In the genomic region with DNA sequence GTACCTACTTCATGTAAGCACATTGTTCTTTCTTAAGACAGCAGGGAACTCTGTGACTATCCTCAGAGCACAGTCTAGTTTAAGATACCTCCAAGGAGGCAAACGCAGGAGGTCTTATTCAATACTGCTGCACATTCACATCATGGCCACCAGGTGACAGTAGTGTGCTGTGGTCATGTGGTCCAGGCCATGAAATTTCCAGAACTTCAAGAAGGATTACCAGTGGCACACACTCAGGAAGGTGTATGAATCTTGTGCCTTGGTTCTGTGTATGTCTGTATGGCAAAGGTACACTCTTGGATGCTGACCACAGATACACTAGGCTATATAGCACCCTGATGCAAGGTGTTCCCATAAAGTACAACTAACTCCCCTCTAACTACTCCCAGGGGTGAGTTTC, we compare ENCODE assay signal across 9 mouse cellular contexts. TPM values are rescaled to one million over a fixed set of nuclear protein-coding genes. Genes with fewer than 3 reads are reported as not detected.
DNase-seq lines count a peak whose midpoint lies in the region; ATAC-seq and TF ChIP-seq lines count a peak whose summit lies in the region.
"Had no signal": no experiment of that assay in that cellular context is flagged by ENCODE, and none has a peak within 500 bp of the region (broad histone marks: within the 10 kb centered on the region; RNA-seq: fewer than 3 reads in every experiment).

No protein-coding gene starts in this region.

- peak; percentile 96 for TF ChIP-seq CTCF in Patski (IDR thresholded peaks at IDR 0.05)

- POLR2A ChIA-PET in Patski (lab: Charles Lee), result no interaction called here

- H3K27me3 ChIP-seq in heart, embryonic 16.5 days (ENCODE audit: control insufficient read depth, insufficient read depth, low read length), result no peaks in the 10 kb centered on the region
- H3K27me3 ChIP-seq in heart, embryonic 11.5 days (ENCODE audit: control insufficient read depth, insufficient read depth, low read length), result no peaks in the 10 kb centered on the region
- no peaks in the 10 kb centered on the region for H3K27me3 ChIP-seq in Patski

- no peak overlapping the region for H3K4me3 ChIP-seq in heart, embryonic 16.5 days (ENCODE audit: low read length)
- no peak overlapping the region for H3K4me3 ChIP-seq in heart, embryonic 11.5 days (ENCODE audit: low read depth, low read length)
- H3K4me3 ChIP-seq: midbrain, embryonic 12.5 days had no signal

- no peak overlapping the region for H3K27ac ChIP-seq in heart, embryonic 16.5 days (ENCODE audit: low read length)
- H3K27ac ChIP-seq in heart, embryonic 11.5 days (ENCODE audit: low read depth, low read length), result no peak overlapping the region
- H3K27ac ChIP-seq: midbrain, embryonic 12.5 days had no signal

- CTCF ChIA-PET in Patski (lab: Charles Lee), result interaction anchor here (0.6 to 3.2 kb wide), 8 partner anchors 8 to 263 kb away, joined by 3 to 19 read pairs (median 4); no protein-coding TSS in a partner anchor

- H3K4me2 ChIP-seq in heart, embryonic 16.5 days (ENCODE audit: low read depth, low read length), result no peak overlapping the region
- no peak overlapping the region for H3K4me2 ChIP-seq in heart, embryonic 11.5 days
- H3K4me2 ChIP-seq: midbrain, embryonic 12.5 days had no signal

- DNase-seq in Patski (ENCODE audit: low read depth, low spot score), result no peak
- peak; percentile 72 to 77 for DNase-seq in cerebellum, postnatal 10 days
- peak; percentile 13 to 20 for DNase-seq in gastrocnemius, adult 8-10 months (ENCODE audit: low spot score in 2 of 2)
- DNase-seq in kidney, postnatal 25 days, result peak; percentile 42 to 51
- DNase-seq in lung, postnatal 10 days, result peak; percentile 59
- DNase-seq in right cerebral cortex, postnatal 10 days (ENCODE audit: low spot score in 2 of 2), result peak; percentile 73 to 74

- no peaks in the 10 kb centered on the region for H3K36me3 ChIP-seq in heart, embryonic 16.5 days (ENCODE audit: control insufficient read depth, insufficient read depth)
- H3K36me3 ChIP-seq in heart, embryonic 11.5 days (ENCODE audit: control insufficient read depth, insufficient read depth, low read length), result no peaks in the 10 kb centered on the region
- H3K36me3 ChIP-seq: midbrain, embryonic 12.5 days had no signal

- H3K9me3 ChIP-seq in heart, embryonic 16.5 days (replicated peaks; ENCODE audit: control insufficient read depth, low read length), result peaks cover 2% of the 10 kb centered on the region; the same call in 1 of the 2 replicates
- H3K9me3 ChIP-seq in heart, embryonic 11.5 days (replicated peaks; ENCODE audit: control insufficient read depth, low read length), result no peaks in the 10 kb centered on the region

- in situ Hi-C loops in Patski (cut with MboI; ENCODE audit: low pct_unique_long_range_greater_than_20kb), result loop anchor here (25.0 kb wide), 1 partner anchor 453 kb away; no protein-coding TSS in a partner anchor

- peak; percentile 37; the same call in 1 of the 2 replicates for ATAC-seq in heart, embryonic 16.5 days (replicated peaks; ENCODE audit: extremely low read depth, insufficient read depth, low FRiP score)
- ATAC-seq in heart, embryonic 11.5 days (replicated peaks; ENCODE audit: insufficient number of reproducible peaks, low FRiP score, low TSS enrichment), result no peak
- no peak for ATAC-seq in Patski

- H3K9ac ChIP-seq in heart, embryonic 16.5 days (ENCODE audit: low read length), result no peak overlapping the region
- no peak overlapping the region for H3K9ac ChIP-seq in heart, embryonic 11.5 days (ENCODE audit: low read depth, low read length)
- H3K9ac ChIP-seq: midbrain, embryonic 12.5 days had no signal

- 7% methylated on average over 1 of the region's 1 CpGs for WGBS in heart, embryonic 16.5 days
- WGBS in heart, embryonic 11.5 days (ENCODE audit: insufficient replicate concordance), result 11% methylated on average over 1 of the region's 1 CpGs

- no peaks in the 10 kb centered on the region for H3K4me1 ChIP-seq in heart, embryonic 16.5 days (ENCODE audit: control insufficient read depth, insufficient read depth, low read length)
- peaks cover 4% of the 10 kb centered on the region; the same call in 1 of the 2 replicates for H3K4me1 ChIP-seq in heart, embryonic 11.5 days (ENCODE audit: control insufficient read depth, insufficient read depth, low read length)
- H3K4me1 ChIP-seq: midbrain, embryonic 12.5 days had no signal

RNA-seq across cellular contexts. Expression of a gene that starts 6.6 kb away (rescaled TPM):
- polyA plus RNA-seq in heart, embryonic 16.5 days (2015; fragmentation: Nextera tagmentation; extraction: Ambion mirVana), result 54.5 and 59.3 TPM in 2 replicates
- polyA plus RNA-seq in heart, embryonic 11.5 days (2014; fragmentation: Nextera tagmentation; extraction: Ambion mirVana), result 79.7 and 100 TPM in 2 replicates
- 0.33 TPM for polyA plus RNA-seq in Patski (2021)
- total RNA-seq in gastrocnemius, adult 8-10 months (2022), result 1 to 10 TPM; 1.0 to 4.8 (median 2.0) TPM

Comparison
In these comparisons a context has a peak if more than half of its experiments do, and no peak if none do; other contexts are left out.
1. RNA of a gene that starts 6.6 kb away (polyA plus RNA-seq): 79.7 to 100 TPM in heart, embryonic 11.5 days and 54.5 to 59.3 TPM in heart, embryonic 16.5 days; 0.33 TPM in Patski (single experiment); every median in the first group is over 10 times any median in the second.